Mouse (Mus musculus): Measurements from ENCODE around the gene Cacng7.

DNA sequence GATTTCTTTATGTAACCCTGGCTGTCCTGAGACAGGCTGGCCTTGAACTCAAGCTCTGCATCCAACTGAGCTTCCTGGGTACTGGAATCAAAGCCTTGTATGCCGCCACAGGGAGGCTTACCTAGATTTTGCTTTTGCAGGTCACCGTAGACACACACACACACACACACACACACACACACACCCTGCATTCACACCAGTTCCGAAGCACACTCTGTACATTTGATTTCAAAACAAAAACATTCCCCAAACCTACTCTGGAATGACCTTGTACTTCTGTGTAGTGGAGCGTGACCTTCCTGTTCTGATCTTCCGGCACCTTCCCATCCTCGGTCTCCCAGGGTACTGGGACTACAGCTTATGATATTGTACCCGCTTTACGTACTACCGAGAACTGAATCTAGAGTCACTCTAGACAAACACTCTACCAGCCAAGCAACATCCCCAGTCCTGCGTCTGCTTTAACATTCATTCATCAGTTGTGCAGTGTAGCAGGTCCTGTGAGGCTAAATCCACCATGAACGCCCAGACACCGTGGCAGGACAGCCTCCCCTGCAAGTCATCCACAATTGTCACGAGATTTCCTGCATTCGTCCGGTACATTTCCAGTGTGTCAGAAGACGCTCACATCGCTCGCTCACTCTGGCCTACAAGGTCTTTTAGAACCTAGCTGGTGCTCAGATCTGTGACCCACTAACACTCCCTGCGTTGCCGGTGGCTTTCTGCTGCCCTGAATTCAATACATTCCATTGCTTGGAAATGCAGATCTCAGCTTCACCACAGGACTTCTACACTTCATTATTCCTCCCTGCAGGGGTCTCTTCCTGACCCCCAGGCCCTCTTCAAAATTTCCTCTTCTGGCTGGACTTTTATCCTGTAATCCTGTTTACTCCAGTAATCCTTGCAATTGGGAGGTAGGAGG is 14.9 kb downstream of the Cacng7 start:
- TF ChIP-seq CTCF (IDR thresholded peaks at IDR 0.05; ENCODE audit: borderline replicate concordance, insufficient read depth, low read length), result no peak
- TF ChIP-seq POLR2A (IDR thresholded peaks at IDR 0.05; ENCODE audit: low read depth, low read length), result no peak
